ENCODE assay signal across 18 mouse cellular contexts in the genomic region with DNA sequence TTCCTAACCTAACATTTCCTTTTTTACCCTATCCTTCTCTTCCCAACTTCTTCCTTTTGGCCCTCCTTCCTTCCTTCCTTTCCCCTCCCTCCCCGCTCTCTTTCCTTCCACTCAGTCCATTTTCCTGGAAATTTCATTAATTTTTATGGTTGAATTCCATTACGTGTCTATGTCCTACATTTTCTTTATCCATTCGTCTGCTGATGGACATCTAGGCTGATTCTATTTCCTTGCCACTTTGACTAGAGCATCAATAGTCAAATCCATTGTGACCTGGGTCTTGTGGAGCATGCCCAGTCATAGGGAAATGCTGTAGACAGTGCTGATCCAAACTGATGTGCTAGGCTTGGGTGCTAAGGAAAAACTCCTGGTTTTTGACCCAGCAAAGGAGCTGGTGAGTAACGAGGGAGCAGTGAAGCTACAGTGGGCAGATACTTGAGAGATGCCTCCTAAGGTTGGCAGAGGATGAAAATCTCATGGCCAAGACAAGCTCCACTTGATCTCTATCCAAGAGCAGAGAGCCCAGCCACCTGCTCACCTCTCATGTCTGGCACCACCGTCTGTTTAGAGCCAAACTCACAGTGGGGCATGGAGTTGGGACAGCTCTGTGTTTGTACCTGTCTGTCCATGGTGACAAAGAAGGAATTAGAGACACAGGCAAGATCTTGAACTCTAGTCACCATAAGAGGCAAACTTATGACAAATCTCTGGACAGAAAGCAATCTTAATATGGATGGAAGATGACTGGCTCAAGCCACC. TPM values are rescaled to one million over a fixed set of nuclear protein-coding genes. Genes with fewer than 3 reads are reported as not detected.
DNase-seq lines count a peak whose midpoint lies in the region; ATAC-seq and TF ChIP-seq lines count a peak whose summit lies in the region.
"Had no signal": no experiment of that assay in that cellular context is flagged by ENCODE, and none has a peak within 500 bp of the region (broad histone marks: within the 10 kb centered on the region; RNA-seq: fewer than 3 reads in every experiment).

No protein-coding gene starts in this region.

- intact Hi-C loops in left cerebral cortex, postnatal 4 days (cut with DNase I) = no loop called here
- intact Hi-C loops in left cerebral cortex, postnatal 14 days (cut with DNase I) = no loop called here
- intact Hi-C loops in left cerebral cortex, postnatal 10 days (cut with DNase I) = no loop called here

- no peaks in the 10 kb centered on the region for H3K9me3 ChIP-seq in forebrain, embryonic 16.5 days (ENCODE audit: control insufficient read depth, low read length)
- no peaks in the 10 kb centered on the region for H3K9me3 ChIP-seq in forebrain, embryonic 12.5 days
- H3K9me3 ChIP-seq: embryonic facial prominence, embryonic 15.5 days; limb, embryonic 13.5 days; liver, embryonic 13.5 days had no signal

- DNase-seq in left cerebral cortex, postnatal 4 days = peak; percentile 85
- DNase-seq in left cerebral cortex, postnatal 14 days (ENCODE audit: low spot score in 2 of 2) = no peak
- DNase-seq in cerebellum, adult 2 months = peak; percentile 93 to 98
- DNase-seq in cerebellum, postnatal 36 days = peak; percentile 88 to 95
- DNase-seq in right cerebral cortex, postnatal 10 days (ENCODE audit: low spot score in 2 of 2) = no peak
- no peak for DNase-seq in left cerebral cortex, postnatal 10 days (ENCODE audit: extremely low spot score in 1 of 2, low spot score in 2 of 2)
- DNase-seq: gastrocnemius, postnatal 25 days; kidney, adult 8-10 months; kidney, postnatal 14 days; liver, embryonic 13.5 days; lung, embryonic 14.5 days; lung, postnatal 4 days had no signal

- H3K27me3 ChIP-seq in forebrain, embryonic 16.5 days (replicated peaks; ENCODE audit: control insufficient read depth, insufficient read depth, low read length) = no peaks in the 10 kb centered on the region
- H3K27me3 ChIP-seq in forebrain, embryonic 12.5 days = no peaks in the 10 kb centered on the region
- no peaks in the 10 kb centered on the region for H3K27me3 ChIP-seq in cerebellum, adult 2 months (ENCODE audit: control insufficient read depth, insufficient read depth, low read length)
- H3K27me3 ChIP-seq: CH12.LX; embryonic facial prominence, embryonic 15.5 days; liver, embryonic 13.5 days had no signal

- TF ChIP-seq POLR2A in cerebellum, adult 2 months (IDR thresholded peaks at IDR 0.05; ENCODE audit: borderline replicate concordance, insufficient read depth, low read length) = no peak

- H3K4me1 ChIP-seq in forebrain, embryonic 16.5 days (replicated peaks; ENCODE audit: control insufficient read depth, insufficient read depth, low read length) = peaks cover 17% of the 10 kb centered on the region; the same call in 1 of the 2 replicates
- H3K4me1 ChIP-seq in forebrain, embryonic 12.5 days = peaks cover 13% of the 10 kb centered on the region; the same call in 1 of the 2 replicates
- peaks cover 19% of the 10 kb centered on the region; the same call in 1 of the 2 replicates for H3K4me1 ChIP-seq in cerebellum, adult 2 months (ENCODE audit: control insufficient read depth, insufficient read depth, low read length)
- H3K4me1 ChIP-seq: liver, embryonic 13.5 days had no signal

- WGBS in forebrain, embryonic 16.5 days = 78% methylated on average over 5 of the region's 5 CpGs
- 90% methylated on average over 5 of the region's 5 CpGs for WGBS in forebrain, embryonic 12.5 days
- 17% methylated on average over 5 of the region's 5 CpGs for WGBS in cerebellum, adult 2 months

- H3K4me3 ChIP-seq in forebrain, embryonic 16.5 days (replicated peaks; ENCODE audit: low read length) = no peak overlapping the region
- H3K4me3 ChIP-seq in forebrain, embryonic 12.5 days (replicated peaks) = no peak overlapping the region
- peak overlapping the region; percentile 32 for H3K4me3 ChIP-seq in cerebellum, adult 2 months (replicated peaks; ENCODE audit: insufficient read depth, low read depth, low read length)
- H3K4me3 ChIP-seq: embryonic facial prominence, embryonic 15.5 days; limb, embryonic 13.5 days; liver, embryonic 13.5 days had no signal

- ATAC-seq in forebrain, embryonic 16.5 days = 0 out of 2 replicates have a peak, but pooled peaks have one; percentile 31
- no peak for ATAC-seq in forebrain, embryonic 12.5 days (ENCODE audit: low FRiP score)

- no peak for TF ChIP-seq CTCF in cerebellum, adult 2 months (IDR thresholded peaks at IDR 0.05; ENCODE audit: borderline replicate concordance, insufficient read depth, low read depth, low read length)

- H3K36me3 ChIP-seq in forebrain, embryonic 16.5 days (ENCODE audit: control insufficient read depth, insufficient read depth) = no peaks in the 10 kb centered on the region
- no peaks in the 10 kb centered on the region for H3K36me3 ChIP-seq in forebrain, embryonic 12.5 days (replicated peaks)
- H3K36me3 ChIP-seq: embryonic facial prominence, embryonic 15.5 days; limb, embryonic 13.5 days; liver, embryonic 13.5 days had no signal

- peak overlapping the region; percentile 15; the same call in 1 of the 2 replicates for H3K27ac ChIP-seq in forebrain, embryonic 16.5 days (ENCODE audit: low read length)
- H3K27ac ChIP-seq in forebrain, embryonic 12.5 days = no peak overlapping the region
- H3K27ac ChIP-seq in cerebellum, adult 2 months (ENCODE audit: insufficient read depth, low read length) = peak overlapping the region; percentile 82; the same call in 1 of the 2 replicates
- H3K27ac ChIP-seq: embryonic facial prominence, embryonic 15.5 days; limb, embryonic 13.5 days; liver, embryonic 13.5 days; stomach, postnatal 0 days had no signal

- no peak overlapping the region for H3K4me2 ChIP-seq in forebrain, embryonic 16.5 days (ENCODE audit: low read length)
- H3K4me2 ChIP-seq in forebrain, embryonic 12.5 days = no peak overlapping the region
- H3K4me2 ChIP-seq: embryonic facial prominence, embryonic 15.5 days; limb, embryonic 13.5 days; liver, embryonic 13.5 days; lung, embryonic 14.5 days had no signal

- H3K9ac ChIP-seq in forebrain, embryonic 16.5 days (replicated peaks; ENCODE audit: low read depth, low read length) = no peak overlapping the region
- no peak overlapping the region for H3K9ac ChIP-seq in forebrain, embryonic 12.5 days
- H3K9ac ChIP-seq: embryonic facial prominence, embryonic 15.5 days; limb, embryonic 13.5 days; liver, embryonic 13.5 days; lung, embryonic 14.5 days had no signal

RNA-seq across cellular contexts. Expression of gene Kctd3, which starts 57.7 kb away (rescaled TPM):
- 43.9 and 46.7 TPM in 2 replicates for polyA plus RNA-seq in forebrain, embryonic 16.5 days (2015; fragmentation: Nextera tagmentation; extraction: Ambion mirVana)
- polyA plus RNA-seq in forebrain, embryonic 12.5 days (2016; fragmentation: Nextera tagmentation; extraction: Ambion mirVana) = 37.9 and 39.4 TPM in 2 replicates
- 100 to 1,000 TPM; 105 to 116 TPM for total RNA-seq in left cerebral cortex, postnatal 4 days (2021)
- total RNA-seq in left cerebral cortex, postnatal 14 days (2021) = 100 to 1,000 TPM; 110 to 113 TPM
- 96.6 and 99.9 TPM in 2 replicates for polyA plus RNA-seq in cerebellum, adult 2 months (2012; rRNA removed)
- total RNA-seq in left cerebral cortex, postnatal 10 days (2021) = 100 to 1,000 TPM; 120 to 122 TPM

Comparison
In these comparisons a context has a peak if more than half of its experiments do, and no peak if none do; other contexts are left out.
1. DNase-seq: peak in left cerebral cortex, postnatal 4 days (single experiment), cerebellum, adult 2 months (2 of 2) and cerebellum, postnatal 36 days (2 of 2); none in left cerebral cortex, postnatal 14 days (0 of 2), right cerebral cortex, postnatal 10 days (0 of 2) and left cerebral cortex, postnatal 10 days (0 of 2).